Mouse (Mus musculus): ENCODE measurements around the gene Tgfbr3. TPM values are rescaled to one million over a fixed set of nuclear protein-coding genes. Genes with fewer than 3 reads are reported as not detected.

The Tgfbr3 gene
- polyA plus RNA-seq, 1 experiment from 2014 or later, result 4.4 TPM

DNA sequence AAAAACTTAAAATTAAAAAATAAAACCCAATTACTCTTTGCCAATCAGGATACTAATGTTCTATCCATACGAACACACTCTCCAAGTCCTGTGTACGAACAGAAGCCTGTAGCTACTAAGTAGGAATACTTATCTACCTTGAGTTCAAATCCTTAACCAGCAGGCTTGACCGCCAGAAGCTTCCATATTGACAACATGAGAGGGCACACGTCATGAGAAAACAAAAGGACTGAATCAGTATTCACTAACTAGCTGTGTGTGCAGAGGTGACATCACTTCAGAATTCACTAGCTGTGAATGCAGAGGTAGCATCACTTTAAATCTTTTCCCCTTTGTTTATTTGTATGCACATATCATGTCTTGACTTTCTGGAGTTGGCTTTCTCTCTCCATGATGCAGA, 4.6 kb upstream of the Tgfbr3 start:
- DNase-seq (no peak), ATAC-seq (no peak)
- TF ChIP-seq EP300 (IDR thresholded peaks at IDR 0.05; ENCODE audit: low read depth) (no peak), CTCF (IDR thresholded peaks at IDR 0.05; ENCODE audit: low read depth) (no peak)
- Histone ChIP-seq H3K4me3 (ENCODE audit: low read depth, low read length) (no peak overlapping the region), H3K4me1 (ENCODE audit: insufficient read depth) (0 out of 2 replicates have a peak, but pooled peaks cover 9% of the 10 kb centered on the region), H3K27ac (ENCODE audit: low read depth) (no peak overlapping the region), H3K9ac (replicated peaks) (no peak overlapping the region), H3K4me2 (ENCODE audit: low read depth, low read length) (no peak overlapping the region), H3K27me3 (ENCODE audit: insufficient read depth, low read length) (peaks cover 5% of the 10 kb centered on the region; the same call in 1 of the 2 replicates), H3K36me3 (replicated peaks; ENCODE audit: insufficient read depth, low read length) (no peaks in the 10 kb centered on the region), H3K9me3 (ENCODE audit: low read length) (no peaks in the 10 kb centered on the region)
- 79% methylated on average over 4 of the region's 4 CpGs for WGBS (ENCODE audit: insufficient replicate concordance)

DNA sequence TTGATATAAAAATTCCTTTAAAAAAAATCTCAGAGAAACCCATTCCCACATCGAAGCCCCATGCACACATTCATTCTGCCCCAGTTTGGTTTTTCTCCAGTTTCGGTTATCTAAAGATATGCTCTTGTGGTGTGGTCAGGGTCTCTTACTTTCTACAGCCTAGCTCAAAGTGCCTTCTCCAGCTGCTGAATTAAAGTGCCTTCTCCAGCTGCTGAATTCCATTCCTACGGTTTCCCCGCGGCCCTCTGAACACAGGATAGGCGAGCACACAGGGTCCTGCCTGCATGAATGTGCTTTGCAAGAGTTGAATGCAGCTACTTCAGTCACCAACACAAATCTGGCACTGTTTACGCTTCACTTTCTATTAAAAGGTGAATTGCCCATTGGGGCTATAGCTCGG, 557 bp upstream of the Tgfbr3 start:
- TF ChIP-seq EP300 (IDR thresholded peaks at IDR 0.05; ENCODE audit: low read depth) (no peak), CTCF (IDR thresholded peaks at IDR 0.05; ENCODE audit: low read depth) (no peak)
- Histone ChIP-seq H3K4me1 (ENCODE audit: insufficient read depth) (peaks cover 7% of the 10 kb centered on the region), H3K9ac (replicated peaks) (no peak overlapping the region), H3K4me2 (ENCODE audit: low read depth, low read length) (peak overlapping the region; percentile 93; the same call in 1 of the 2 replicates), H3K27me3 (ENCODE audit: insufficient read depth, low read length) (peaks cover 6% of the 10 kb centered on the region; the same call in 1 of the 2 replicates), H3K9me3 (ENCODE audit: low read length) (no peaks in the 10 kb centered on the region), H3K36me3 (replicated peaks; ENCODE audit: insufficient read depth, low read length) (no peaks in the 10 kb centered on the region), H3K4me3 (ENCODE audit: low read depth, low read length) (no peak overlapping the region), H3K27ac (ENCODE audit: low read depth) (no peak overlapping the region)
- ATAC-seq, result no peak
- 56% methylated on average over 8 of the region's 8 CpGs for WGBS (ENCODE audit: insufficient replicate concordance)
- DNase-seq, result no peak

DNA sequence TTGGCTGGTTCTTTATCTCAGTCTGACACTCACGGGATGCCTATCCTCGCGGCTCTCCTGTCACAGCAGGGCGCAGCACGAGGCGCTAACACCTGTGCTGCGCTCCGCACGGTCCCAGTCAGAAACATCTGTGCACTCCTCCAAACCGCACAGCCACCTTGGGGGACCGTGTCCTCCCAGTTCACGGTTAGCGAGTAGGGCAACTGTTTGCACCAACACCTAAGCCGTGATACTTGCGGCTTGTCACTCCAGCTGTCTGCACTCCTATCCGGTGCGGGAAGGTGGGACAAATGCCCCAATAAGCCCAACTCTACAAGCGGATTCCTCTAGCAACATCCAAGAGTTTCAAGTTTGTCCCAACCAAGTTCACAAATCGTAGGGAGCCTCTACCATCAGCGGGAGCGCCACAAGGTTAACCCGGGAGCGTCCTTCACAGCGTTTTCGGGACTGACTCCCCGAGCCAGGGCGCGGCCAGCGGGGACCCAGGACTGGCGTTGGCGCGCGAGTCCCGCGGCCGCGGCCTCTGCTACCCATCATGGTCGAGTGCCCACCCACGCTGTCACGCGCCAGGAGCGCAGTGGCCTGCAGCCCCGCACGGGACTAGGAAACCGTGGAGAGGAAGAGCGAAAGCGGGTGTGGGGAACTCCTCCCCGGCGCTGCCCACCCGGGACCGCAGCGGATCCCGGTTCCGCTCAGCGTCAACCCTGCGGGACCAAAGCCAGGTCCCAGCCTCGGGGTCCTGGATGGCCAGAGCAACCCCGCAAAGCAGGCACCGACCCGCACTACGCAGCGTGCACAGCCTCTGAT, 799 bp downstream of the Tgfbr3 start:
- peaks cover 6% of the 10 kb centered on the region; the same call in 1 of the 2 replicates for H3K27me3 ChIP-seq (ENCODE audit: insufficient read depth, low read length)
- H3K4me2 ChIP-seq (ENCODE audit: low read depth, low read length), result peak overlapping the region; percentile 93
- H3K36me3 ChIP-seq (replicated peaks; ENCODE audit: insufficient read depth, low read length), result no peaks in the 10 kb centered on the region
- peaks cover 9% of the 10 kb centered on the region for H3K4me1 ChIP-seq (ENCODE audit: insufficient read depth)
- peak; percentile 51 for ATAC-seq
- peak overlapping the region; percentile 81 for H3K4me3 ChIP-seq (ENCODE audit: low read depth, low read length)
- peak overlapping the region; percentile 62 for H3K9ac ChIP-seq (replicated peaks)
- H3K9me3 ChIP-seq (ENCODE audit: low read length), result no peaks in the 10 kb centered on the region
- under 1% methylated on average over 62 of the region's 62 CpGs for WGBS (ENCODE audit: insufficient replicate concordance)
- no peak for TF ChIP-seq EP300 (IDR thresholded peaks at IDR 0.05; ENCODE audit: low read depth)
- no peak for TF ChIP-seq CTCF (IDR thresholded peaks at IDR 0.05; ENCODE audit: low read depth)
- H3K27ac ChIP-seq (ENCODE audit: low read depth), result peak overlapping the region; percentile 71
- DNase-seq, result peak; percentile 45

DNA sequence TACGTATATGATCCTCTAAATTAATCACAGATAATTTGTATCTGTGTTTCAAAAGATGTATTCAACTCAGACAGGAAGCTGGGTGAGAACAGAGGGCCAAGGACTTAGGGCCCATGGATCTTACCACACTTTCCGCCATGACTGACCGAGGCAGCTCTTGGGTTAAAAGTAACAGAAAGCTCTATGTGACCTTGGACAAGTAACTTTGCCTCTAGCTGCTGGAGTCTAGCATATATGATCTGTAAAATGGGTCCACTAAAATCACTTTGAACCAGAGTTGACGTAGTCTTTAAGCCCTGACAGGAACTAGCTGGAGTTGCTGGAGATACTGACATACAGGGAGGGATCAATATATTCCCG, 1.5 kb downstream of the Tgfbr3 start:
- Histone ChIP-seq H3K9me3 (ENCODE audit: low read length) (no peaks in the 10 kb centered on the region), H3K27ac (ENCODE audit: low read depth) (no peak overlapping the region), H3K4me2 (ENCODE audit: low read depth, low read length) (peak overlapping the region; percentile 93), H3K27me3 (ENCODE audit: insufficient read depth, low read length) (peaks cover 6% of the 10 kb centered on the region; the same call in 1 of the 2 replicates), H3K4me3 (ENCODE audit: low read depth, low read length) (peak overlapping the region; percentile 81), H3K4me1 (ENCODE audit: insufficient read depth) (peaks cover 9% of the 10 kb centered on the region), H3K36me3 (replicated peaks; ENCODE audit: insufficient read depth, low read length) (no peaks in the 10 kb centered on the region), H3K9ac (replicated peaks) (no peak overlapping the region; the same call in 1 of the 2 replicates)
- 38% methylated on average over 5 of the region's 5 CpGs for WGBS (ENCODE audit: insufficient replicate concordance)
- no peak for ATAC-seq
- no peak for TF ChIP-seq CTCF (IDR thresholded peaks at IDR 0.05; ENCODE audit: low read depth)
- no peak for TF ChIP-seq EP300 (IDR thresholded peaks at IDR 0.05; ENCODE audit: low read depth)
- DNase-seq, result no peak

DNA sequence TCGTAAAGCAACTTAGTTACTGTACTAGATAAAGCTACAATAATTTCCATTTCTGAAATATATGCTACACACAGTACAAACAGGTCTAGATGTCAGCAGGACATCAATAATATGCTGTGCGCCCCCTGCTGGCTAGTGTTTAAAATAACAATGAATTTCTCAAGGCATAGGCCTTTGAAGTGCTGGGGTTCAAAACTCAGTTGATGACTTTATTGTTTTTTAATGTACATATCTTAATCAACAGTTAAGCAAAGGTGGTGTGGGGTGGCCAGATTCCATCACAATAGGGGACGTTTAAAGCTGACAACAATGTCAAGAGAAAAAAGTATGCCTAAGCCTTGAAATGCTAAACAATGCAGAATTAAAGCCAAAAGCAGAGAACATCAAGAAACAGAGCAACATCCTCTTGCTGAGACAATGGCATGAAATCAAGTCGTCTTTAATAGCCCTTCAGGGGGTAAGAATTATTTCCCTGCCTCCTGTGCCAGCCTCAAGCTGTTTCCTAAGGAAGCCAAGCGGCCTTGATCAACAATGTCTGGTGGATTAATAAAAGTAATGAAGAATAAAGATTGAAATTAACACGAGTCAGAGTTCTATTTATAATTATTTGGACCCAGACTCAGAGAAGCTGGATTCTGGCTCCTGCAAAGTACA, 2.0 kb downstream of the Tgfbr3 start:
- Histone ChIP-seq H3K4me3 (ENCODE audit: low read depth, low read length) (peak overlapping the region; percentile 81; the same call in 1 of the 2 replicates), H3K27ac (ENCODE audit: low read depth) (no peak overlapping the region), H3K27me3 (ENCODE audit: insufficient read depth, low read length) (peaks cover 6% of the 10 kb centered on the region; the same call in 1 of the 2 replicates), H3K4me2 (ENCODE audit: low read depth, low read length) (peak overlapping the region; percentile 93), H3K9ac (replicated peaks) (no peak overlapping the region), H3K4me1 (ENCODE audit: insufficient read depth) (peaks cover 9% of the 10 kb centered on the region), H3K36me3 (replicated peaks; ENCODE audit: insufficient read depth, low read length) (no peaks in the 10 kb centered on the region), H3K9me3 (ENCODE audit: low read length) (no peaks in the 10 kb centered on the region)
- 24% methylated on average over 6 of the region's 6 CpGs for WGBS (ENCODE audit: insufficient replicate concordance)
- ATAC-seq (no peak), DNase-seq (peak; percentile 83)
- no peak for TF ChIP-seq EP300 (IDR thresholded peaks at IDR 0.05; ENCODE audit: low read depth)
- TF ChIP-seq CTCF (IDR thresholded peaks at IDR 0.05; ENCODE audit: low read depth), result peak; percentile 82

DNA sequence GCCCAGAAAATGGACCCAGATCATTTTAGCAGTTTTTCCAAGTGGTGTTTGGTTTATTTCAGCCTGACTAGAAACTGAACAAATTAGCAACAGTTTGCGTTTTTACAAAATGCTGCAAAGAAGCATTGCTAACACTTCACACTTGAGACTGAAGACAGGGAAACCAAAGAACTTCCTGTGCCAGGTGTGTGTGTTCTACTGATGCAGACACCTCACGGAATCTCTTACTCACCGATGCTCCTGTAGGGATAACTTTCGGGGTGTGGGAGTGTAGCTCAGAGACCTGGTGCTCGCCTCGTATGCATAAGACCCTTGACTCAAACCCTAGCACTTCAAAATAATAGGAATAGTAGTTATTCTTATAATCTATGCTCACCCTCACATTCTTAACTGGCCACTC, 3.9 kb downstream of the Tgfbr3 start:
- Histone ChIP-seq H3K36me3 (replicated peaks; ENCODE audit: insufficient read depth, low read length) (no peaks in the 10 kb centered on the region), H3K9ac (replicated peaks) (no peak overlapping the region), H3K9me3 (ENCODE audit: low read length) (no peaks in the 10 kb centered on the region), H3K4me3 (ENCODE audit: low read depth, low read length) (no peak overlapping the region), H3K27ac (ENCODE audit: low read depth) (no peak overlapping the region), H3K4me1 (ENCODE audit: insufficient read depth) (peaks cover 9% of the 10 kb centered on the region), H3K4me2 (ENCODE audit: low read depth, low read length) (no peak overlapping the region), H3K27me3 (ENCODE audit: insufficient read depth, low read length) (peaks cover 6% of the 10 kb centered on the region; the same call in 1 of the 2 replicates)
- DNase-seq (no peak), ATAC-seq (no peak)
- no peak for TF ChIP-seq CTCF (IDR thresholded peaks at IDR 0.05; ENCODE audit: low read depth)
- no peak for TF ChIP-seq EP300 (IDR thresholded peaks at IDR 0.05; ENCODE audit: low read depth)
- WGBS (ENCODE audit: insufficient replicate concordance), result 75% methylated on average over 6 of the region's 6 CpGs
